Mouse (Mus musculus) forebrain, postnatal 0 days (tissue): ENCODE measurements around the gene Sox6. TPM values are rescaled to one million over a fixed set of nuclear protein-coding genes. Genes with fewer than 3 reads are reported as not detected.

Source experiments
- ATAC-seq: fragments of 200-750 bp; cut with Nextera tagmentation; 2 replicates; pipeline ENCODE4 v1.8.0; 2017; ENCODE audit warnings: mild to moderate bottlenecking, moderate library complexity
- DNase-seq: peaks from one replicate; pipeline ENCODE4 v3.0.0-alpha.2; 2015
- H3K27ac ChIP-seq: fragments of 300-500 bp; sonication (generic); 2 replicates; pipeline ENCODE4 v1.5.1; 2014; ENCODE audit warnings: low read depth, mild to moderate bottlenecking, antibody characterized with exemption, low read length, moderate library complexity, mixed read lengths
- H3K27me3 ChIP-seq: fragments of 300-500 bp; sonication (generic); 2 replicates; pipeline ENCODE4 v1.6.1; 2014; ENCODE audit warnings: mild to moderate bottlenecking, low read length, mixed read lengths; ENCODE audit not compliant: insufficient read depth
- H3K36me3 ChIP-seq: fragments of 300-500 bp; sonication (generic); 2 replicates; pipeline ENCODE4 v1.6.1; 2014; ENCODE audit warnings: mild to moderate bottlenecking, moderate library complexity; ENCODE audit not compliant: insufficient read depth
- H3K4me1 ChIP-seq: fragments of 300-500 bp; sonication (generic); 2 replicates; pipeline ENCODE4 v1.6.1; 2014; ENCODE audit warnings: antibody characterized with exemption; ENCODE audit not compliant: insufficient read depth
- H3K4me2 ChIP-seq: fragments of 300-500 bp; sonication (generic); 2 replicates; pipeline ENCODE4 v1.6.1; 2014; ENCODE audit warnings: low read depth, mild to moderate bottlenecking, moderate library complexity
- H3K4me3 ChIP-seq: fragments of 300-500 bp; sonication (generic); 2 replicates; pipeline ENCODE4 v1.5.1; 2014; ENCODE audit warnings: low read depth, low read length, mixed read lengths
- H3K9ac ChIP-seq: fragments of 300-500 bp; sonication (generic); 2 replicates; pipeline ENCODE4 v1.6.1; 2014; ENCODE audit warnings: mild to moderate bottlenecking
- H3K9me3 ChIP-seq: fragments of 300-500 bp; sonication (generic); 2 replicates; pipeline ENCODE4 v1.6.1; 2016; ENCODE audit warnings: low read length
- CTCF ChIP-seq: sonication (generic); IDR thresholded peaks from 2 replicates; pipeline ENCODE4 v1.5.1; 2016; ENCODE audit warnings: antibody characterized with exemption, control low read depth, low read depth
- whole genome bisulfite sequencing: fragments of 180-500 bp; shearing (Covaris S2); extraction: QIAGEN DNeasy Blood & Tissue Kit; methylation state at CpG from one replicate; pipeline ENCODE4 v1.1.7; 2014; 5-methylcytosine and 5-hydroxymethylcytosine counted together
- polyA plus RNA-seq: library from polyadenylated mRNA; unstranded; fragments of >200 nt; fragmentation: Nextera tagmentation; extraction: Ambion mirVana; gene quantifications from 2 replicates; pipeline ENCODE4 v1.2.1, GENCODE M21; 2015
- total RNA-seq: library from RNA; depleted of rRNA; stranded (reverse); fragments of >200 nt; gene quantifications from 2 replicates; pipeline ENCODE4 v1.2.3, GENCODE M21; 2014

Sox6 gene
- total and polyA plus RNA-seq, 2 experiments from 2014 or later = 46.2 to 64.7 TPM

- Histone ChIP-seq H3K27me3 (no peaks in the 10 kb centered on the region; the same call in 1 of the 2 replicates), H3K4me2 (no peak overlapping the region), H3K4me1 (peaks cover 7% of the 10 kb centered on the region), H3K27ac (no peak overlapping the region), H3K4me3 (no peak overlapping the region), H3K36me3 (no peaks in the 10 kb centered on the region), H3K9ac (no peak overlapping the region), H3K9me3 (no peaks in the 10 kb centered on the region)
- WGBS = 70% methylated on average over 5 of the region's 5 CpGs
- DNase-seq = no peak
- TF ChIP-seq CTCF = no peak
- ATAC-seq = no peak
These were observed 527.5 kb downstream of the Sox6 start for GRCm38 (mm10) chr7:115511091-115511490.

GRCm38 (mm10) chr7:115510045-115510444 is 528.6 kb downstream of the Sox6 start:
- H3K27ac ChIP-seq = no peak overlapping the region
- H3K4me3 ChIP-seq = no peak overlapping the region
- no peak overlapping the region for H3K9ac ChIP-seq
- H3K4me2 ChIP-seq = no peak overlapping the region
- H3K4me1 ChIP-seq = peaks cover 7% of the 10 kb centered on the region
- no peak for TF ChIP-seq CTCF
- H3K9me3 ChIP-seq = no peaks in the 10 kb centered on the region
- no peaks in the 10 kb centered on the region for H3K36me3 ChIP-seq
- DNase-seq (no peak), ATAC-seq (no peak)
- H3K27me3 ChIP-seq = no peaks in the 10 kb centered on the region; the same call in 1 of the 2 replicates
- 65% methylated on average over 5 of the region's 5 CpGs for WGBS

- WGBS = 81% methylated on average over 6 of the region's 6 CpGs
These were observed 532.2 kb downstream of the Sox6 start for GRCm38 (mm10) chr7:115506385-115506784.

GRCm38 (mm10) chr7:115501497-115501896 is 537.1 kb downstream of the Sox6 start:
- Histone ChIP-seq H3K36me3 (no peaks in the 10 kb centered on the region), H3K9ac (no peak overlapping the region), H3K27me3 (no peaks in the 10 kb centered on the region), H3K4me3 (no peak overlapping the region), H3K4me2 (no peak overlapping the region), H3K27ac (no peak overlapping the region), H3K4me1 (no peaks in the 10 kb centered on the region), H3K9me3 (no peaks in the 10 kb centered on the region)
- ATAC-seq (no peak), DNase-seq (no peak)
- no peak for TF ChIP-seq CTCF
- 29% methylated on average over 3 of the region's 3 CpGs for WGBS

More at GRCm38 (mm10) chr7:115506385-115506784, 532.2 kb downstream of the Sox6 start:
- Histone ChIP-seq H3K27ac (no peak overlapping the region), H3K9ac (no peak overlapping the region), H3K4me3 (no peak overlapping the region), H3K4me1 (no peaks in the 10 kb centered on the region), H3K9me3 (no peaks in the 10 kb centered on the region), H3K27me3 (no peaks in the 10 kb centered on the region), H3K4me2 (no peak overlapping the region), H3K36me3 (no peaks in the 10 kb centered on the region)
- TF ChIP-seq CTCF = no peak
- ATAC-seq = no peak
- DNase-seq = no peak

- TF ChIP-seq CTCF = no peak
- no peaks in the 10 kb centered on the region for H3K4me1 ChIP-seq
- H3K9me3 ChIP-seq = no peaks in the 10 kb centered on the region
- ATAC-seq (no peak), DNase-seq (no peak)
- no peaks in the 10 kb centered on the region for H3K27me3 ChIP-seq
- H3K9ac ChIP-seq = no peak overlapping the region
- no peak overlapping the region for H3K4me2 ChIP-seq
- no peaks in the 10 kb centered on the region for H3K36me3 ChIP-seq
- H3K4me3 ChIP-seq = no peak overlapping the region
- H3K27ac ChIP-seq = no peak overlapping the region
These were observed 537.8 kb downstream of the Sox6 start for GRCm38 (mm10) chr7:115500825-115501224.

- no peaks in the 10 kb centered on the region for H3K9me3 ChIP-seq
- DNase-seq (no peak), ATAC-seq (no peak)
- no peak overlapping the region for H3K27ac ChIP-seq
- no peaks in the 10 kb centered on the region for H3K36me3 ChIP-seq
- no peak overlapping the region for H3K4me3 ChIP-seq
- H3K27me3 ChIP-seq = no peaks in the 10 kb centered on the region
- H3K9ac ChIP-seq = no peak overlapping the region
- H3K4me1 ChIP-seq = no peaks in the 10 kb centered on the region
- no peak overlapping the region for H3K4me2 ChIP-seq
- 70% methylated on average over 7 of the region's 7 CpGs for WGBS
- no peak for TF ChIP-seq CTCF
These were observed 538.4 kb downstream of the Sox6 start for GRCm38 (mm10) chr7:115500170-115500569.

GRCm38 (mm10) chr7:115491721-115492120 is 546.9 kb downstream of the Sox6 start:
- Histone ChIP-seq H3K4me3 (no peak overlapping the region), H3K9me3 (no peaks in the 10 kb centered on the region), H3K36me3 (no peaks in the 10 kb centered on the region), H3K4me2 (no peak overlapping the region), H3K27me3 (no peaks in the 10 kb centered on the region), H3K27ac (no peak overlapping the region), H3K4me1 (no peaks in the 10 kb centered on the region), H3K9ac (no peak overlapping the region)
- no peak for TF ChIP-seq CTCF
- ATAC-seq = no peak
- no peak for DNase-seq
- WGBS = 72% methylated on average over 5 of the region's 5 CpGs

GRCm38 (mm10) chr7:115489608-115490007 is 549.0 kb downstream of the Sox6 start:
- Histone ChIP-seq H3K9ac (no peak overlapping the region), H3K4me1 (no peaks in the 10 kb centered on the region), H3K27me3 (no peaks in the 10 kb centered on the region), H3K9me3 (no peaks in the 10 kb centered on the region), H3K4me2 (no peak overlapping the region), H3K4me3 (no peak overlapping the region), H3K27ac (no peak overlapping the region), H3K36me3 (no peaks in the 10 kb centered on the region)
- ATAC-seq = no peak
- 62% methylated on average over 10 of the region's 10 CpGs for WGBS
- peak; percentile 45 for TF ChIP-seq CTCF
- DNase-seq = no peak
